Mouse (Mus musculus) liver, embryonic 14.5 days (tissue): ENCODE data around the gene Trim41.

ENCODE experiments used
- CTCF ChIP-seq: IDR thresholded peaks from 2 replicates; pipeline ENCODE4 v1.5.1; 2016; ENCODE audit warnings: antibody characterized with exemption, low read depth, control low read depth
- EP300 ChIP-seq: IDR thresholded peaks from 2 replicates; pipeline ENCODE4 v1.6.1; 2016; ENCODE audit warnings: antibody characterized with exemption, low read depth

DNA sequence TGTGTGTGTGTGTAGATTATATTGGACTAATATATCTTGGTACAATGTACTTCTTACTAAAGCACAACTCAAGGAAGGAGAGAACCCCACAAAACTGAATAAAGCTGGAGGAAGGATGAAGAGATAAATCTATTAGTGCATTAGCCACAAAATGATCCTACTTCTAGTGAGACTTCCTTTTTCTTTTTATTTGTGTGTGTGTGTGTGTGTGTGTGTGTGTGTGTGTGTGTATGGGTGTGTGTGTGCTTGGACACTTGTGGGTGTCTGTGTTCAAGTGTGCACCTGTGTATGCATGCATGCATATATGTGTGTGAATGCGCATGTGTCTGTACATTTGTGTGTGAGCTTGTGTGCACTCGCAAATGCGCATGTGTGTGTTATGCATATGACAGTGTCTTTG lies 24.0 kb downstream of the Trim41 start:
- no peak for TF ChIP-seq CTCF
- no peak for TF ChIP-seq EP300
